Mouse (Mus musculus) spleen, adult 18-20 months (tissue): ENCODE measurements around the gene Smap1.
"Not testable (repeated sequence)": the region's sequence is repeated elsewhere in the genome, so short reads cannot be mapped to it uniquely, and the experiment has no call there.

Source experiments
- DNase-seq, 2 experiments: peaks; one replicate each; pipeline ENCODE4 v3.0.0; 2022; ENCODE audit warnings: mixed read lengths in 2 of 2

Gene Smap1

DNA sequence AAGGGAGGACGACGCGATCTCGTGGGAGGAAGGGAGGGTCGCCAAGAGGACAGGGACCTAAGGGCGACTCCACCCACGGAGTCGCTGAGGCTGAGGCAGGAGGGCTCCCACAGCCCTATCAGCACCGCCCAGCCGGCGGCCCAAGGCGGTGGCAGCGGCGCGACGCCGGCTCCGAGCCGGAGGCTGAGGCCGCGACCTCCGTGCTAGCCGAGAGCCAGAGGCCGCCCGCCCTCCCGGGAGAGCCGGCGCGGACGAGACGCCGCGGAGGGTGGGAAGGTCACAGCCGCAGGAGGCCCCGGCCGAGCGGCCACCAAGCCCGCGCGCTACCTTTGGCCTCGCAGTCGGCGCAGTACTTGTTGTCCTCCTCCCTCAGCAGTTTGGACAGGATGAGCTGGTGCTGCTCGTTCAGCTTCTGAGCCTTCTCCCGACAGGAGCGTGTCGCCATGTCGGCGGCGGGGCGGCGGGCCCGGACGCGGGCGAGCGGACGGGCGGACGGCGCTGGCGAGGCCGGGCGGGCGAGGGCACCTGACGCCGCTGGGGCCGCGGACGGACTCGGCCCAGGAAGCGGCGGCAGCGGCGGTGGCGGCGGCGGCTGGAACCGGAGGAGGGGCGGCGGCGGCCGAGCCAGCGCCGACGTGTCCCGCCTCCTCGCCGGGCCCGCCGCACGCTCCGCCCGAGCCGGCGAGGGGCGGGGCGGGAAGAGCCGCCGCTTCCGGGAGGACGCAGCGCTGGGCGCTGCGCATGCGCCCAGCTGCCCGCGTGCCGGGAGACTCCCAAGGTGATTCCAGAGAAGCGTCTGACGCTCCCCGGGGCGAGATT, at the start of gene Smap1:
Smap1 (minus strand) TSS at position 607 of the 819 bp plus-strand sequence.
- DNase-seq = peak; percentile 73 to 79

DNA sequence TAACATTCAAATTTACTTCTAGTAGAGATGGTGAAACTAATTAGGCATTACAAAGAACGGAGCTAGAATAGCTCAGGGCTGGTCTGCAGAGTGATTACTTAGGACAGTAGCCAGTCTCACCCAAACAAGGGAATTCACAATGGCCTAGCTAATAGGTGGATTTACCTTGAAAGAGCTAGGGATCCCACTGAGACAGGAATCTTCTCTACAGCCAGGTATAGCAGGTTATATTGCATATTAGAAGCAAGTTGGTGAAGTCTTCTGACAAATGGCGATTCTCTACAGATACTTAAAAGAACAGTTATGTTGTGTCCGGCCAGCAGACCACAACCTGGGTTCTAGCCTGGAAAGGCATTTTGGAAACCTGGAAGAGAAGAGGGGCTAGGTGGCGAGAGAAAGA, 49.0 kb upstream of the Smap1 start:
- not testable (repeated sequence) for DNase-seq

DNA sequence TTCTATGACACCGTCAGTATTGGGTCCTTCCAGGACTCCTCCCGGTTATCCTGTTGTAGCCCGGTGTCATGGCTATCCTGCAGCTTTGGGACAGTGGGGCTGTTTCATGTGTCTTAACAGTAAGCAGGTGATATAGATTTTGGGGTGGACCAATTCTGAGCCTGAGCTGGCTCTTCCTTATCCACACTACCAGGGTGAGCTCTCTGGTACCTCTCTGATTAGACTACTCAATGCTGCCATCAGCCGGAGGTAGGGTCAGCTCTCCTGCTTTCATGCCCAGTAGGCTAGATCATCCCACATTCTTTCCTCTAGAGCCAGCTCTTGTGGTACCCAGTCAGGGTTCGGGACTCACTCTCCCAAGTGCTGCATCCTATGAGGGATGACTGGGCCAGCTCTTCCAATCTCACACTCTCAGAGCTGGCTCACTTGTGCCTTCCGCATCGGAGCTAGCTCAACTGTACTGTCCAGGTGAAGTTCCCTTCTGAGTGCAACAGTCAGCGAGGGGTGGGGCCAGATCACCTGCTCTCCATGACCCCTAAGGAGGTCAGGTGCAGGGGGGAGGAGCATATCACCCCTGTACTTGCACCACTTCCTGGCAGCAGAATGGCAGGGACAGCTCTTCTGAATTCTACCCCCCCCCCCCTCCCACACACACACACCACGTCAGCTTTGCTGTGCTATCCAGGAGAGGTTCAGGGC, 46.1 kb upstream of the Smap1 start:
- no peak for DNase-seq

DNA sequence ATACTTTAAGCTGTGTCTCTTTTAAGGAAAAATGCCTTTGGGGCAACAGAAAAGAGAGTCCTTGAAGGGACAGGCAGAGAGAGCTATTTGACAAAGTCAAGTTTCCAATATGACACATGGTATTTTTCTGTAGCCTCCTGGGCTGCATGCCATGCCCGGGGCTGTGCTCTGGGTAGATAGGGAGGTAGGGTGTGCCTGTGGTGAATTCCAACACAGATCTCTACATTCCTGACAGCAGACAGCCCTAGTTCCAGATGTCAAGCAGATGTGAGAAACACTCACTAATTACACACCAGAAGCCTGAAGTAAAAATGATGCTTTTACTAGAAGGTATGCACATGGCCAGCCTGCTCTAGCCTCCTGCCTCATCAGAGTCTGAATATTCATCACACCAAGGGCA, 44.1 kb upstream of the Smap1 start:
- DNase-seq = no peak

DNA sequence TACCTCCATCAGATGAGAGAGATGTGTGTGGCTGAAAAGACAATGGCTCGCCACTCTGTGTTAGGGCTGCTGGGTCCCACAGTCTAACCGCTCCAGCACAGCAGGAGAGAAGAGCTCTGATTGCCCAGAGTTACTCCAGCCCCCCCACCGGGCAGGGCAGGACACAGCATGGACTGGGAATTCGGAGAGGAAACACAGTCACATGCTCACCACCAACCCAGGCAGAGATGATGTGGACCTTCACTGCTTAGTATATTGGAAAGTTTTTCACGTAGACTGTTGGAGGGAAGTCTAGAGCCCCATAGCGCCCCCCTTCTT, 37.3 kb upstream of the Smap1 start:
- DNase-seq = no peak

DNA sequence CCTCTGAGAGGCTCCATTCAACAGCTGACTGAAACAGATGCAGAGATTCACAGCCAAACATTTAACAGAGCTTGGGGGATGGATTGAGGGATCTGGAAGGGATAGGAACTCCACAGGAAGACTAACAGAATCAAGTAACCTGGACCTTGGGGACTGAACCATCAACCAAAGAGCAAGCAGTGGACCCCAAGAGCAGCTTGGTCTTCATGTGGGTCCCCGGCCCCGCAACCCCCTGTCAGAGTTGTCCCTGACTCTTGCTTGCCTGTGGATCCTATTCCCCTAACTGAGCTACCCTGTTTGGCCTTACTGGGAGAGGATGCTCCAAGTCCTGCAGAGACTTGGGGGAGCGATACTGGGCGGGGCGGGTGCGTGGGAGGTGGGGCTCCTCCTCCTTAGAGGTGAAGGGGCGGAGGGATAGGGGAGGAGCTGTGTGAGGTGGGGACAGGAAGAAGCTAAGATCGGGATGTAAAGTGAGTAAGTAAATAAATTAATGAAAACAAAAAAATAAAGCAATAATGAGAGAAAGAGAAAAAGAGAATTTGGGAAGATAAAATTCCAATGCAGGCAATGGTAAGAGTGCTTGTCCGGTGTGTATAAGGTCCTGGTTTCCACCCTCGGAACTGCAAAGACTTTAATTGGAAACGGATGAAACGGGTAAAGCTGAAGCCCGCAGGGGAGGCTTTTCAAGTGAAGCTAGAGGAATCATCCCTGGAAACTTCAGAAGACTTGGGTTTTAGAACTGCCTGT, 36.7 kb upstream of the Smap1 start:
- DNase-seq = no peak

DNA sequence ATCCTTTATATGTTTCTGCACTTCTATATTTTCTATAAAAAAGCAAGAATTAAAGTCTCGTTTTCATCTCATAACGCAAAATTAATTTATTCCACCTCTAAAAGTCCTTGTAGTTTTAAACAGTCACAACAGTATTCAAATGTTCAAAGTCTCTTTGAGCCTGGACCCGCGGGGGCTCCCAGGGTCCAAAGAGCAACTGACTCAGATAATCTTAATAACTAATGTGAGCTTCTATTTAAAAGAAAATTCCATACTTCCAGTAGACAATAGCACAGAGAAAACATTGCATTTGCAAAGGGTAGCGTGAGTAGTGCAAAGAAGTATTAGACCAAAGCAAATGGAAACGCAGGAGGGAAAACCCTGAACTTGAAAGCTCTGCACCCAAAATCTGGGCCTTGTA, 36.0 kb upstream of the Smap1 start:
- DNase-seq = no peak

DNA sequence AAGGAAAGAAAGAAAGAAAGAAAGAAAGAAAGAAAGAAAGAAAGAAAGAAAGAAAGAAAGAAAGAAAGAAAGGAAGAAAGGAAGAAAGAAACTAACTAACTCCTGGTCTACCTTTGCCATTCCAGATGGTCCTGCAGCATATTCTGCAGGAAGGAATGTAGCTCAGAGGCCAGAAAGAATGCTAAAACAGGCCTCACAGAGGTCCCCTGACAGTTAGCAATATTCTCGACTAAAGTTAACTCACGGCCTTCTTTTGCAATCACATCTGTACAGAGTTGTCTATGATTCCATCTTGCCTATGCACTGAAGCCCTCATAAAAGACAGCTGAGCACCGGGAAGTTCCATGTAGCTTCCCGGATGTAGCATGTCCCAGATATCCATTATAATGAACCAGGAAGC, 33.4 kb upstream of the Smap1 start:
- DNase-seq = no peak

DNA sequence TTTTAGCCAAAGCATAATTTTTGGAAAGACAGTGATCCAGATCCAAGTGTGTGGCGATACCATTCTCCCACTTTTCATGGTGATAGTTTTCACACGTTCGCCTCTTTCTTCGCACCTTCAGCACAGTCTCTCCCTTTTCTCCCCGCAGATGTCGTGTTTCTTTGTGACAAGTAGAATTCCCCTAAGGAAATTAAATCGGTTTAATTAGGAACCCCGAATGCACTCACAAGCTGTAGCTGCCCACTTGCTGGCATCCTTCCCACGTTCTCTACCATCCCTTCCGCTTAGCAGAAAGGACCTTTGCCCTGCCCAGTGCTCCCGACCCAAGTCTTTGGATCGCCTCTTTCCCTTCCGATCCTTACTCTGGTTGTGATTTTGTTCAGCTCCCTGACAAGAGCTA, 31.8 kb upstream of the Smap1 start:
- no peak for DNase-seq

DNA sequence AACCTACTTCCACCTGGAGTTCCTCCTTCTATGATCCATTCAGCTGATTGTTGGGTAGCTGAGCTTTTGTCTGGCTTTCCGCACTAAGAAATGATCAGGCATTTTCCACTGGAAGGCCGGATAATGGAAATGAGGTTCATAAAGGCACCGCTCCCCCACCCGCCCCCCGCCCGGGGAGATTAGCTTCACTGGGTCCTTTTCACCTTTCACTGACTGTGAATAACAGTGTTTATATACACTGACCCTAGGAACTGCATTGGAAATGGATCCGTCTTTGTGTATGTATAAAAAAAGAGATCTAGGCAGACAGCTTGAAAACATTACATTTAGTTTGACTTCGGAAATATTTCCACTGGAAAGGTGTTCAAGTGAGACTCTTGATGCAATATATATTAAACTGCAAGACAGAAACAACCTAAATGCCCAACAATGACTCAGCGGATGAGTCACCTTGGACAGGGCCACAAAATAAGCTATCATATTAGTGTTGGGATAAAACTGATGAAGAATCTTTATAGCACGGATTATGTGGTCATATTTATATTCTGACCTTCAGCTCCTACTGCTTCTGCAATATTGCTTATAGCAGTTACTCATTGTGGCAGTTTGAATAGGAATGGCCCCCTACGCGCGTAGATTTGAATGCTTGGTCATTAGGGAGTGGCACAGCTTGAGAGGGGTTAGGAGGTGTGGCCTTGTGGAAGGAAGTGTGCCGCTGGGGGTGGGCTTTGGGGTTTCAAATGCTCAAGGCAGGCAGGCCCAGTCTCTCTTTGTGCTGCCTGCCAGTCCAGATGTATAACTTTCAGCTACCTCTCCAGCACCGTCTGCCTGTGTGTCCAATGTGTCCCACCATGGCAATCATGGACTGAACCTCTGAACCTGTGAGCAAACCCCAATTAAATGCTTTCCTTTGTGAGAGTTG, 26.9 kb upstream of the Smap1 start:
- DNase-seq = no peak

DNA sequence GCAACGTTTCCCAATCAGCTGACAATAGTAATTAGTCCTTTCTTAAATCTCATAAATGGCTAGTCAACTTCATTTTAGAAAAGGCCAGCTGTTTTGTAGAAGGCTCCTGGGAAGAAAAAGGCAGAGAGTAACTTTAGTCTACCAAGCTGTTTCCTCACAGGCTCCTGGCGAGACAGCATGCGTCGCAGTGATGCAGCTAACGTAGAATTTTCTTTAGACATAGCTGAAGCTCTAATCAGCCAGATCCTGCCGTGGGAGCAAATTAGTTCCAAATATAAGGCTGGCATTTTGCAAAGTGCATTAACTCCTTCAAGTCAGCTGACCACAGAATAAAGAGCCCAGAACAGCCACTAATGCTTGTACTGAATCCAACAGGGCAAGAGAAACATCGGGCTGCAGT, 26.2 kb upstream of the Smap1 start:
- no peak for DNase-seq

DNA sequence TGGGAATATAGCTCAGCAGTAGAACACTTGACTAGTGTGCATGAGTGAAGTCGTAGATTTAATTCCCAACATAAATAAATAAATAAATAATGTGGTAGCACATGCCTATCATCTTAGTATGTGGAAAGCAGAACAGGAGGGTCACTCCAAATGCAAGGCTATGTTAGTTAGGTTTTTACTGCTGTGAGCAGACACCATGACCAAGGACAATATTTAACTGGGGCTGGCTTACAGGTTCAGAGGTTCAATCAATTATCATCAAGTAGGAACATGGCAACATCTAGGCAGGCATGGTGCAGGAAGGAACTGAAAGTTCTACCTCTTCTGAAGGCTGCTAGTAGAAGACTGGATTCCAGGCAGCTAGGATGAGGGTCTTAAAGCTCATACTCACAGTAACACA, 22.0 kb upstream of the Smap1 start:
- no peak for DNase-seq

DNA sequence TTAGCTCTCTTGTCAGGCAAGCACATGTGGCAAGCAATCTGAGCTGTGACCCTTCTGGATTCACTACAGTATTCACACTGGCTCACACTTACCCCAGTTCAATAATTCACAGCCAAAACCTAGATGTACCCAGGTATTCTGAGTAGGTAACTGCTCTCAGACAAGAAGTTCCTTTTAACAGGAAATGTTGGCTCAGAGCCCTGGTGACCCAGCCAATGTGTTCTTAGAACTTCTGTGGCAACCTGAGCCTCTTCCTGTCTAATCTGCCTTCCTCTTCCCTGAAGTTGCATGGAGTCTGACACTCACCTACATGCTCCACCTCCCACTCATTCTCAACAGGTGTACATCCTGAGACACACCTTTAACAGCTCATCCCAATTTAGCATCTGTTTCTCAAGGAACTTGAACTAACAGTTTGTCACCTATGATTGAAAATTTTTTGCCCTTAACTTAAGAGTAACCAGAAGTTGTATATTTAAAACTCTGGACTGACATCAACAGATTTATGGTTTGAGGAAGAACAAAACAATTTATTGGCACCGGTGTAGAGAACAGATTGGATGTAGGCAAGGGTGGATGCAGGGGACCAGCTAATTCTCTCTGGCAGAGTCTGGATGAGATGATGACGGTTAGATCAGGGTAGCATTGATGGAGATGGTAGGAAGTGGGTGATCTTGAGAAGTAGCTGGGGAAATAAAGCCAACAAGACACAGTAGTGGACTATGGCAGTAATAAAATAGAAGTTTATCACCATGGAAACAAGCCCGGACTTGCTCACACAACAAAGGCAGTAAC, 21.2 kb upstream of the Smap1 start:
- no peak for DNase-seq

DNA sequence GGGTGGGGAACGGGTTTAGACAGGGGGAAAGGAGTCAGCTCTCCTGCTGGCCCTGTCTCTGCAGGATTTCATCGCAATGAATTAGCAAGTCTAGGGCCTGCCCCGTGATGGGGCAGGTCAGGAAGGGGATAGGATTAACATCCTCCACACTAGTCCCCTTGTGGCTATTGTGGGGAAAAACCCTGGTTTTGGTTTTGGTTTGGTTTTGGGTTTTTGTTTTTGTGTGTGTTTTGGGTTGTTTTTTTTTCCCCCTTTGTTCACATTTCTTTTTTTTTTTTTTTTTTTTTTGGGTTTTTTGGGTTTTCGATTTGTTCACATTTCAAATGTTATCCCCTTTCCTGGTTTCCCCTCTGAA, 13.3 kb upstream of the Smap1 start:
- DNase-seq = no peak

DNA sequence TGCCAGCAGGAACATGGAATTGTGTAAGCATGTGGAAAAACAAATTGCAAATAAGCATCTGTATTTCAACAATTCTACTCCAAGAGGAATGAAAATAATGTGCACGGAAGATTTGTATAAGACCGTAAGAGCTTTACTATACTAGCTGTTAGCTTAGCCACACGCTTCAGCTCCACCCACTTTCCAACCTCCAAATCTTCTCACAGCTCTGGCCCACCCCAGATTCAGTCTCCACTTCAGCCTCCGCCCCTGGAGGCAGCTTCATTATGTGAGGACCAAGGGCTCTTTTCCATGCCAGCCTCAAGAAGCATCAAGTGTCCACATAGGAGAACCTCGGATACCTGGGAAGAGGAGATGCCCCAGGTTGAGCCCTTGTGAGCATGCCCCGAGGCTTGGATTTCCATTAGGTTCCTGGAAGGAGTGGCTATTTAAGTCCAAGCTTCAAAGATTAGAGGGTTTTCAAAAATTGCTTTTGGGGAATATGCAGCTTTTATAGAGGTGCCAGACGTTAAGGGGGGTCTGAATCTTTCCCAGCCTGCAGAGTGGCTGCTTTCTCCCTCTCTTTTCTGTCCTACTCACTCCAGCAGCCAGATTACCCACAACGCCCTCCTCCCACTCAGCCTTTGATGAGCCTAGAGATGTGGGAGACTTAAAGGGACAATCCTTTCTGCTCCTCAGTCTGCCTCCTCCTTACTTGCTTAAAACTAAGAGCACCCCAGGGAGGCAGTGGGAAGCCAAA, 12.7 kb upstream of the Smap1 start:
- no peak for DNase-seq

DNA sequence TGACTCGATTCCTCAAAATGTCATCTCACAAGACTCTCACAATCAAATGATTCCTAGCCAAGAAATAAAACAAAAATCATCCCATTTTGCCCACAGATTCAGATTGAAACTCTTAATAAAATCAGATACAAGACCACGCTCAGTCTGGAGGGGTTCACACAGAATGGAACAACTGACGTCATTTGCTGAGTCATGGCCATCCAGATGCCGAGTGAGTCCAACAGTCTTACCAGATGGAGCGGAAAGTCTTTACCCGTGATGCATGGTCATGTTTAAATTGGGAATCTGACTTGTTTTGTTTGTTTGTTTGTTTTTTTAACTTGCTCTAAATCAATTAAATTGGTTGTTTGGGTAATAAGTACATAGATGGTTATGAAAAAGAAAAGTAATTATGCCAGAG, 7.3 kb upstream of the Smap1 start:
- DNase-seq = no peak

DNA sequence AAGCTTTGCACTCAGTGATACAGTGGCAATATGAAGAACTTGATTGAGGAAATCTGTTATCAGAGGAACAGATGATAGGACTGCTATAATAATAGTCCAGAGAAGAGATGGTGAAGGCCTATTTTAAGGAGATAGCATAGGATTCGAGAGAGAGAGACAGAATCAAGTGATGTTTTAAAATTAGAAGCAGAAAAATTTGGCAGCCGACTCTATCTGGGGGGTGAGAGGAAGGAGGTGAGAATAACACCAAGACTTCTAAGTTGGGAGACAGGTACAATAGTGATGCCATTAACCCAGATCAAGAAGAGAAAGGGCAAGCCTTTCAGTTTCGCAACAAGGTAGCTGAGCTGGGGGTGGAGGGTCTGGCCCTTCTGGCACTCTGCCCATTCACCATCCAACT, 6.3 kb upstream of the Smap1 start:
- no peak for DNase-seq

DNA sequence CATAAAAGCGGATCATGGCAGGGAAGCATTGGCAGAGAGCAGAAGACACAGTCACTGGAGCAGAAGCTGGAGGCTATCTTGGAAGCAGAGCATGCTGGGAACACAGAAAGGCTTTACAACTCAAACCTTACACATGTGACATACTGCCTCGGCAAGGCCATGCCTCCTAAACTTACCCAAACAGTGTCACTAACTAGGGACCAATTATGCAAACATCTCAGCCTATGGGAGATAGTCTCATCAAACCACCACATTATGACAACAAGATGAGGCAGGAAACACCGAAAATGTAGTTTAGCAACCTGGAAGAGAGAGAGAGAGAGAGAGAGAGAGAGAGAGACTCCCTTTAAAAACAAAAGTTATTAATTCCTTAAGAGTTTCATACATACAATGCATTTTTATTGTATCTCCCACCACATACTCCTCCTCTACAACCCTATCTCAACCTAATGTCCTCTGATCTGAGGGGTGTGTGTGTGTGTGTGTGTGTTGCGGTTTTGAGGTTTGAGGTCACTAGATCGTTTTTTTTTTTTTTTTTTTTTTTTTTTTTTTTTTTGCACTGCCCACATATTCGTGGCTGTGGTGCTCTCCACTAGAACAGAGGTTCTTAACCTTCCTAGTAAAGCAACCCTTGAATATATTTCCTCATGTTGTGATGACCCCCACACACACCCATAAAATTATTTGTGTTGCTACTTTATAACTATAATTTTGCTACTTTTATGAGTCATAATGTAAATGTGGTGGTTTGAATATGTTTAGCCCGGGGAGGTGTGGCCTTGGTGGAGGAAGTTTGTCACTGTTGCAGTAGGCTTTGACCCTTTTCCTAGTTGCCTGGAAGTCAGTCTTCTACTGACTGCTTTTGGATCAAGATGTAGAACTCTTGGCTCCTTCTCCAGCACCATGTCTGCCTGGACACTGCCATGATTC, 1.9 kb upstream of the Smap1 start:
- DNase-seq = no peak

DNA sequence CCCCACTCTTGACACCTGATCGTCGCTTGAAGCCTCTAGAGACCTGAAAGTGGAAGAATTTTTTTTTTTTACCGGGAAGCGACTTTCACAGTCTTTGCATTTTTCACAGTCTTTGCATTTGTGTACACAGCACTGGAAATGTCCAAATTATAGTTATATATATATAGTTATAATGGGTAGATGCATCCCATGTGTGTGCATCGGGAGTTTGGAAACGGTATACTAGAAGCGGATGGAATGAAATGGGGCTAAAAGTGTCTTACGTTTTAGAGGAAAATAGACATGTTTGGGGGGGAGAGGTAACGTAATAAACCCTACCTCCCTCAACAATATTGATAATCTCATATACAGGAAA, 390 bp upstream of the Smap1 start:
- no peak for DNase-seq

DNA sequence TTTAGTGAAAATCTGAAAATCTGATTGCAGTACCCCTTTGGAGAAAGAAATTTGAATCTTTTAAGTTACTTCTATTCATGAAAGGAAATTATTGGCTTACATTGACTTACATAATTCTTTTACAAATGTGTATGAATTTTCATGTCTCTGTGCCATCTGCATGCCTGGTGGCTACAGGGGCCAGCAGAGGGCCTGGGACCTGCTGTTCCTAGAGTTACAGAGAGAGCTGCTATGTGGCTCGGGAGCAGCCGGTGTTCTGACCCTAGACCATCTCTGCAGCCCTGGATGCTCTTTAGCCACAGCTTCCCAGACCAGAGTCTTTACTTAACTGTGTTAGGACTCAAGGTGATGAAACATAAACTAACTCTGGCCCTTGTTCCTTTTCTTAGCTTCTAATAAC, 1.8 kb downstream of the Smap1 start:
- DNase-seq = no peak
